ENCODE assay signal across 8 mouse cellular contexts in the genomic region with DNA sequence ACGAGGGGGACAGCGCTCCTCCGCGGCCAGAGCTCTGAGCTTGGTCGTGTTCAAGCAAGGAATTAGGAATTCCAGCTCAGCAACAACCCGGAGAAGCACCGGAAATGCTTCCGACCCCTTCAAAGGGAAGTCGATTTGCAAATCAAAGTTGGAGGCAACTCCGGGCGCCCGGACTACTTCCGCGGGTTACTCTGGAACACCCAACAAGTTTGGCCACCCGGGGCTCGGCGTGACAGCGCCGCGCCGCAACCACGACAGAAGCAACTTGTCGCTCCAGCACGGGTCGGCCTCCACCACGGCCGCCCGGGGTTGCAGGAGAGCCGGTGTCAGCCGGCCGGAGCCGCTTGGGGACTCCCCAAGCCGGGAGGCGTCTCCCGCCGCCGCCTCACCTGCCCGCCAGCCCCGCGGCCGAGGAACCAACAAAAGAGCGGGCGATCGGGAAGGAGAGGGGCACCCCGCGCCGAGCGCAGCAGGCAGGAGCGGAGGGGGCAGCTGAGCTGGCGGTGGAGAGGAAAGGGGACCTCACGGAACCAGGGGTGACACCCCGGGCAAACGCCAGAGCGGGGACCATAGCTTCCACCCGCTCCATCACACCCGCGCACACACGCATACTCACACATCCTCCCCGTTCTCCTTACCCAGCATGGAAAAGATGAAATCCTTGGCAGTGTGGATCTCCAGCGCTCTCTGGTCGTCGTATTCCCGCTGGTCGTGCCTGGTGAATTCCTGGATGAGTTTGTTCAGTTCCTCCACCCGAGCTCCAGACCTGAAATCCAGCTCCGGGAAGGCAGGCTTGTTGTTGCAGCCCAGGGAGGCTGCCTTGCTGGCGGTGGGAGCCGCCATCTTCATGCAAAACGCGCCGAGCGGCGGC. TPM values are rescaled to one million over a fixed set of nuclear protein-coding genes. Genes with fewer than 3 reads are reported as not detected.
A peak's percentile ranks its signal among the peaks of the same experiment; 100 is the strongest.
DNase-seq lines count a peak whose midpoint lies in the region; ATAC-seq and TF ChIP-seq lines count a peak whose summit lies in the region.

TSS of gene Mb21d2 (minus strand) at position 859 of the 871 bp plus-strand sequence.

- H3K4me3 ChIP-seq in ES-Bruce4 (ENCODE audit: low read depth, low read length), result peak within 1 kb of the TSS; percentile 93
- H3K4me3 ChIP-seq in forebrain, embryonic 14.5 days (ENCODE audit: low read depth, low read length), result peak within 1 kb of the TSS; percentile 82
- H3K4me3 ChIP-seq in heart, embryonic 16.5 days (ENCODE audit: low read length), result peak within 1 kb of the TSS; percentile 89
- peak within 1 kb of the TSS; percentile 72 for H3K4me3 ChIP-seq in liver, adult 2 months (ENCODE audit: insufficient read depth, low read depth, low read length)

- peak within 1 kb of the TSS; percentile 89 for H3K4me2 ChIP-seq in forebrain, embryonic 14.5 days (ENCODE audit: low read length)
- peak within 1 kb of the TSS; percentile 84 for H3K4me2 ChIP-seq in heart, embryonic 16.5 days (ENCODE audit: low read depth, low read length)

- H3K9ac ChIP-seq in ES-Bruce4 (ENCODE audit: low read depth, poor library complexity, severe bottlenecking), result peak within 1 kb of the TSS; percentile 92
- H3K9ac ChIP-seq in forebrain, embryonic 14.5 days (ENCODE audit: low read length), result peak within 1 kb of the TSS; percentile 83
- H3K9ac ChIP-seq in heart, embryonic 16.5 days (ENCODE audit: low read length), result peak within 1 kb of the TSS; percentile 85
- H3K9ac ChIP-seq in liver, adult 2 months (ENCODE audit: low read depth, low read length), result peak within 1 kb of the TSS; percentile 92

- H3K27me3 ChIP-seq in ES-Bruce4 (ENCODE audit: control insufficient read depth, insufficient read depth, low read length, poor library complexity, severe bottlenecking), result no peaks in the 10 kb centered on the region
- peaks cover 11% of the 10 kb centered on the region; the same call in 1 of the 2 replicates for H3K27me3 ChIP-seq in forebrain, embryonic 14.5 days (replicated peaks; ENCODE audit: control insufficient read depth, insufficient read depth, low read length)
- H3K27me3 ChIP-seq in heart, embryonic 16.5 days (ENCODE audit: control insufficient read depth, insufficient read depth, low read length), result no peaks in the 10 kb centered on the region
- H3K27me3 ChIP-seq in liver, adult 2 months (ENCODE audit: control insufficient read depth, insufficient read depth, low read length), result no peaks in the 10 kb centered on the region

- peak; percentile 55; the same call in 1 of the 2 replicates for TF ChIP-seq EP300 in ES-Bruce4 (IDR thresholded peaks at IDR 0.05; ENCODE audit: insufficient read depth, low read depth, low read length)

- DNase-seq in forebrain, embryonic 14.5 days (ENCODE audit: low spot score), result peak; percentile 73
- peak; percentile 67 to 80 for DNase-seq in kidney, postnatal 25 days
- peak; percentile 53 for DNase-seq in liver, adult 2 months (ENCODE audit: extremely low read depth, low read depth, low spot score)
- peak; percentile 79 for DNase-seq in neural tube, embryonic 10.5 days (ENCODE audit: extremely low spot score, low spot score)
- peak; percentile 56 for DNase-seq in urinary bladder, postnatal 14 days (ENCODE audit: low spot score)

- peak within 1 kb of the TSS; percentile 51 for H3K27ac ChIP-seq in ES-Bruce4 (ENCODE audit: insufficient read depth, low read length)
- peak within 1 kb of the TSS; percentile 90 for H3K27ac ChIP-seq in forebrain, embryonic 14.5 days (ENCODE audit: low read depth, low read length)
- H3K27ac ChIP-seq in heart, embryonic 16.5 days (ENCODE audit: low read length), result peak within 1 kb of the TSS; percentile 83
- peak within 1 kb of the TSS; percentile 92 for H3K27ac ChIP-seq in liver, adult 2 months (replicated peaks; ENCODE audit: insufficient read depth, low read depth, low read length)

- under 1% methylated on average over 72 of the region's 73 CpGs for WGBS in forebrain, embryonic 14.5 days
- WGBS in heart, embryonic 16.5 days, result under 1% methylated on average over 70 of the region's 73 CpGs
- WGBS in liver, adult 2 months, result under 1% methylated on average over 72 of the region's 73 CpGs

- peaks cover 2% of the 10 kb centered on the region for H3K4me1 ChIP-seq in ES-Bruce4 (ENCODE audit: control insufficient read depth, insufficient read depth, low read length)
- peaks cover 18% of the 10 kb centered on the region; the same call in 1 of the 2 replicates for H3K4me1 ChIP-seq in forebrain, embryonic 14.5 days (ENCODE audit: control insufficient read depth, insufficient read depth, low read length)
- peaks cover 8% of the 10 kb centered on the region for H3K4me1 ChIP-seq in heart, embryonic 16.5 days (ENCODE audit: control insufficient read depth, insufficient read depth, low read length)
- peaks cover 10% of the 10 kb centered on the region for H3K4me1 ChIP-seq in liver, adult 2 months (ENCODE audit: control insufficient read depth, insufficient read depth, low read length)

- peak; percentile 55 for ATAC-seq in cerebellum, adult (ENCODE audit: insufficient number of reproducible peaks, low FRiP score, low TSS enrichment)
- ATAC-seq in forebrain, embryonic 14.5 days, result peak; percentile 60
- ATAC-seq in heart, embryonic 16.5 days (replicated peaks; ENCODE audit: extremely low read depth, insufficient read depth, low FRiP score), result peak; percentile 46; the same call in 1 of the 2 replicates

- H3K36me3 ChIP-seq in ES-Bruce4 (ENCODE audit: control insufficient read depth, insufficient read depth, low read length, poor library complexity, severe bottlenecking), result no peaks in the 10 kb centered on the region
- H3K36me3 ChIP-seq in forebrain, embryonic 14.5 days (ENCODE audit: control insufficient read depth, insufficient read depth, low read length), result no peaks in the 10 kb centered on the region
- H3K36me3 ChIP-seq in heart, embryonic 16.5 days (ENCODE audit: control insufficient read depth, insufficient read depth), result no peaks in the 10 kb centered on the region
- no peaks in the 10 kb centered on the region for H3K36me3 ChIP-seq in liver, adult 2 months (ENCODE audit: control insufficient read depth, insufficient read depth, low read length)

- peaks cover 16% of the 10 kb centered on the region for H3K79me2 ChIP-seq in liver, adult 2 months (ENCODE audit: control insufficient read depth, insufficient read depth, low read length)

- no peaks in the 10 kb centered on the region for H3K9me3 ChIP-seq in ES-Bruce4 (replicated peaks; ENCODE audit: control insufficient read depth, insufficient read depth, low read length, poor library complexity, severe bottlenecking)
- H3K9me3 ChIP-seq in forebrain, embryonic 14.5 days (replicated peaks; ENCODE audit: control insufficient read depth, low read length), result no peaks in the 10 kb centered on the region
- no peaks in the 10 kb centered on the region for H3K9me3 ChIP-seq in heart, embryonic 16.5 days (replicated peaks; ENCODE audit: control insufficient read depth, low read length)

- TF ChIP-seq CTCF in ES-Bruce4 (IDR thresholded peaks at IDR 0.05; ENCODE audit: low read depth, low read length), result no peak
- peak; percentile 32; the same call in 1 of the 2 replicates for TF ChIP-seq CTCF in liver, adult 2 months (IDR thresholded peaks at IDR 0.05; ENCODE audit: low read depth, low read length)

- no peak for TF ChIP-seq POLR2A in ES-Bruce4 (IDR thresholded peaks at IDR 0.05; ENCODE audit: insufficient read depth, low read length)
- 0 out of 2 replicates have a peak, but pooled peaks have one; percentile 7 for TF ChIP-seq POLR2A in liver, adult 2 months (IDR thresholded peaks at IDR 0.05; ENCODE audit: extremely low read depth, insufficient read depth, low read length)

RNA-seq across cellular contexts. Expression of gene Mb21d2, which starts in this region (rescaled TPM):
- 17.7 and 20.4 TPM in 2 replicates for polyA plus RNA-seq in ES-Bruce4 (2011; ENCODE audit: insufficient read depth, insufficient read length, low read depth, missing spikeins)
- polyA plus RNA-seq in forebrain, embryonic 14.5 days (2014; fragmentation: Nextera tagmentation; extraction: Ambion mirVana), result 10.9 and 12.7 TPM in 2 replicates
- polyA plus RNA-seq in heart, embryonic 16.5 days (2015; fragmentation: Nextera tagmentation; extraction: Ambion mirVana), result 2.6 and 3.0 TPM in 2 replicates
- 8.3 and 8.6 TPM in 2 replicates for total RNA-seq in liver, adult 2 months (2014; rRNA removed)
- 14.1 and 14.7 TPM in 2 replicates for polyA plus RNA-seq in liver, adult 2 months (2012; rRNA removed)

Comparison
In these comparisons a context has a peak if more than half of its experiments do, and no peak if none do; other contexts are left out.
1. Peak in every context shown above with its lines: DNase-seq, ATAC-seq, H3K4me3 ChIP-seq and H3K27ac ChIP-seq.